Mouse (Mus musculus): Measurements from ENCODE around the gene Nt5c2.

The Nt5c2 gene

DNA sequence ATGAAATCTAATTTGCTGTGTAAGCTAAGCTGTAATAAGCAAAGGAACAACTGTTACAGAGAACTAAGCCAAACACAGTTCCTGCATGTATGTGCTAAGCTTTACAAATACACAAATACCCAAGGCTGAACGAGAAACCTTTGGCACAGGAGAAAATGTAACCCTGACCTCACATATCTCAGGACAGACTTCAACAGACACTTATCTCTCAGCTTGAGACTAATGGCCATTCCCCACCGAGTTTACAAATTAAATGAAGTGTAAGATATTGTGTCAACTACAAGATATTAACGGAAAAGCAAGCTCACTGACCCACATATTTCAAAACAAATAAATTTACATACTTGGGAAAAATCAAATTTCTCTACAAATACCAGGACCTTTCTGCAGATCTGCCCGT, 86.8 kb downstream of the Nt5c2 start:
- no peak for DNase-seq (ENCODE audit: low spot score)

- DNase-seq (ENCODE audit: low spot score): no peak
These were observed 88.0 kb downstream of the Nt5c2 start for GRCm38 (mm10) chr19:46926951-46927350.

- no peak for DNase-seq (ENCODE audit: low spot score)
These were observed 88.6 kb downstream of the Nt5c2 start for GRCm38 (mm10) chr19:46926357-46926756.

GRCm38 (mm10) chr19:46920571-46920970, 94.4 kb downstream of the Nt5c2 start:
- DNase-seq (ENCODE audit: low spot score): no peak

DNA sequence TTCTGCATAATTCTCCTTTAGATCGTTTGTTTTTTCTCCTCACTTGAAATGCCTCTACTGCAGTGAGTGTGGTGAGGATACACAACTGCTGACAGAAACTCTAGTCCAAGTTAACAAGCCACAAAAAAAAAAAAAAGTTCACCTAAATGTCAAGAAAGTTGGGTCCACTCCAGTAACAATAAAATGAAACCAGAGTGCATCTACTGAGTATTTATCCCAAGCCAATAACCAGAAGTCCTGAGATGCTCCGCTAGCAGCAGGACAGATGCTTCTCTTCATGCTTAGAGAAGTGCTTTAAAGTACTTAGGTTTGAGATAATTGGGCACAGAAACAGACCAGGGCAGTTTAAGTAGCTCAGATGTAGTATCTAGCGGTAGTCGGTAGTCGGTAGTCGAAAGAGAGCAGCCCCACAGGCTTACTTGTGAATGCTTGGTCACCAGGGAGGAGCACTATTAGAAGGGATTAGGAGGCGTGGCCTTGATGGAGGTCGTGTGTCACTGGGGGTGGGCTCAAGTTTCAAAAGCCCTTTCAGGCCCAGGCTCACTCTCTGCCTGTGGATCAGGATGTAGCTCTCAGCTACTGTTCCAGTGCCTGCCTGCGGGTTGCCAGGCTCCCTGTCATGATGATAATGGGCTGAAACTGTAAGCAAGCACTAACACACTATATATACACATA, 99.4 kb downstream of the Nt5c2 start:
- DNase-seq (ENCODE audit: low spot score): no peak

DNA sequence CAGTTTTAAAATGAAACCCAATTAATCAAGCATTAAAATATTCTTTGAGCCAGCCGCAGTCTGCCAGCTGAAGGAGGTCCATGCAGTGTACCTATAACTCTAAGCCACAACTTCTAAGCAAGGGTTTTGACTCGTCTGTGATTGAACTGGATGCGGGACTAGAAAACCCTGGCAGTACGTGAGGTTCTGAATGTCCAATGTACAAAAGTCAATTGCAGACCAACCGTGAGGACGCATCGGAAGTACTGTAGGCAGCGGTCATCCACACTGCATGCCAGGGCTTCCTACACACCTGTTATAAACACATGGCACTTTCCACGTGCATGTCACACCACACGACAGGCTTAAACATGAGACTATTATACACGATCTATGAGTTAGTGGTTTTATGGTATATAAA, 101.3 kb downstream of the Nt5c2 start:
- no peak for DNase-seq (ENCODE audit: low spot score)

GRCm38 (mm10) chr19:46911492-46911891, 103.5 kb downstream of the Nt5c2 start:
- DNase-seq (ENCODE audit: low spot score): no peak

DNA sequence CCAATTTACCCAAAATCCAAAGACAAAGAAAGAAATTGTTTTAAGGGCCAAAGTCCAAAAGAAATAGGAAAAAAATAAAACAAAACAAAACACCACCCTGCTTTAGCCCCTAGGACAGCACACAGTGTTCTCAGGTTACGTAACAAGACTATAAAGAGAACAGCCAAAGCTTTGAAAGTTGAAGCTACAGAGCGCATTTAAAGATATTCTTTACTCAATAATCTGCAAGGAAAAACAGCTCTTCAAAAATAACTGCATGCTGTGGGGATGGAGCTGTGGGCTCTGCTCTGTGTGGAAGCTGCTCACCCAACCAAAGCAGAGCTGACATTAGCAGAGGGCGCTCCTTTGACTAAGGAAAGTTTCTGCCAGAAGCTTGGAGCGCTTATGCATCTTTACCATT, 106.0 kb downstream of the Nt5c2 start:
- peak; percentile 61 for DNase-seq (ENCODE audit: low spot score)

GRCm38 (mm10) chr19:46908207-46908606, 106.7 kb downstream of the Nt5c2 start:
- DNase-seq (ENCODE audit: low spot score): no peak

- no peak for DNase-seq (ENCODE audit: low spot score)
These were observed 109.0 kb downstream of the Nt5c2 start for GRCm38 (mm10) chr19:46905971-46906370.

- DNase-seq (ENCODE audit: low spot score): no peak
These were observed 109.6 kb downstream of the Nt5c2 start for GRCm38 (mm10) chr19:46905383-46905782.

DNA sequence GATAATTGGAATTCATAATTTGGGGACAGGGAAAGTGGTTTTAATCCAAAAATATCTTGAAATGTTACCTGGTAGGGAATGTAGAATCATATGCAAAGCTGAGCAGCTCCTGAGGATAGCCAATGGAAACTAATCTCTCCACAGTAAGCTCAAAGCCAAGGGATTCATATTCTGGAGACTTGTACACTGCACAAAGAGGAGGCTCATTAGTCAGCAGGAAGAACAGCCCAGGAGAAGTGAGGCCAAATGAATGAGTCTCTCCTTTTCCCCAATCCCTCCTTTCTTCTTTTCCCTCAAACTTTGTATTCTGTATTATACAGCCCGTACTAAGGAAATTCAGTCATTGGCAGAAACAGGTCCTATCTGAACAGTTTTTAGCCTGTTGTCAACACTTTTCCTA, 110.0 kb downstream of the Nt5c2 start:
- DNase-seq (ENCODE audit: low spot score): no peak

- no peak for DNase-seq (ENCODE audit: low spot score)
These were observed 111.6 kb downstream of the Nt5c2 start for GRCm38 (mm10) chr19:46903379-46903778.

GRCm38 (mm10) chr19:46901323-46901722, 113.6 kb downstream of the Nt5c2 start:
- DNase-seq (ENCODE audit: low spot score): no peak

GRCm38 (mm10) chr19:46900786-46901185, 114.2 kb downstream of the Nt5c2 start:
- DNase-seq (ENCODE audit: low spot score): no peak

DNA sequence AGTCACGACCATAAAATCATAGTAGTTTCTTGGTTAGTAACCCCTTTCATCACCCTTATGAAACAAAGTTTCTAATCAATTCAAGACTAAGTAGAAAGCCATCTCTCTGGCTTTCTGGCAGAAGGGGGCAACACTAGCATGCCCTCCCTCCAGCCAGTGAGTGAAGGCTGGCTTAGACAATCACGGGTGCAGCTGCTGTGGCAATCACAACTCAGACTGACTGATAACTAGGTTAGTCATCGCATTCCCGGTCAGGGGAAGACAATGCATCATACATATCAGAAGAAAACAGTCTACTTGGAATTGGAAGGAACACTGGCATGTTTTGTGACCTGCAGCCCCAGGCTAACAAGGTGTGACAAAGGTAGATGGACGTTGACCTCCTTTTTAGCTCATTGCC, 115.1 kb downstream of the Nt5c2 start:
- DNase-seq (ENCODE audit: low spot score): no peak

DNA sequence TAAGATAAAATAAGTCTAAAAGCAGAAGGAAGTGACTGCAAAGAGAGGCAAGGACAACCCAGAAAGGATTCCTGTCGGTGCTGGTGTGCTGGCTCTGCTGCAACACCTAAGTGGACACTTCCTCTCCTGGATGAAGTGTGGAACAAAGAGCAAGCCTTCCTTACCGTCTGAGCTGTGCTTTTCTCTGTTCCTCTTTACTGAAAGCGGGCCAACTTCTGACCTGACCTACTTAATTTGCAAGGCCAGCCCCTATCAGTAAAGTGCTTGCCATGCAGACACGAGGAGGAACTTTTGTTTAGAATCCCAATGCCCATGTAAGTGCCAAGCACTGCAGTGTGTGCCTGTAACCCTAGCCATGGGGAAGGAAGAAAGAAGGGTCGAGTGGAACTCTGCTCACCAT, 115.6 kb downstream of the Nt5c2 start:
- no peak for DNase-seq (ENCODE audit: low spot score)

DNA sequence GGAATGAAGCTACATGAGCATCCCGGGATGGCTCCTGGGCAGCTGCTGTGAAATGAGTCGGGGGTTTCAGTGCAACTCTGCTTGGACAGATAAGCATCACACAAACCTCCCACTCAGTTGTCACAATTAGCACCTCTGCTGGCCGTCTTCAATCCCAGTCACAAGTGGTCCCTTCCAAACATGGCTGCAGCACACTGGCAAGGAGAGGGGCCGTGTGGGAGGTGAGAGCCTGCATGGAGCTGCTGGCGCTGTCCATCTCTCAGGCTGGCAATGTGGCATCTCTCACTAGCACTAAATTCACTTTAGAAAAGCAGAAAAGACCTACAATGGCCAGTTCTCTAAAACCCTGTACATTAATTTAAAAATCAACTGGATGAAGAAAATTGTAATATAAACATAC, 116.7 kb downstream of the Nt5c2 start:
- no peak for DNase-seq (ENCODE audit: low spot score)

- DNase-seq (ENCODE audit: low spot score): no peak
These were observed 117.8 kb downstream of the Nt5c2 start for GRCm38 (mm10) chr19:46897135-46897534.

DNA sequence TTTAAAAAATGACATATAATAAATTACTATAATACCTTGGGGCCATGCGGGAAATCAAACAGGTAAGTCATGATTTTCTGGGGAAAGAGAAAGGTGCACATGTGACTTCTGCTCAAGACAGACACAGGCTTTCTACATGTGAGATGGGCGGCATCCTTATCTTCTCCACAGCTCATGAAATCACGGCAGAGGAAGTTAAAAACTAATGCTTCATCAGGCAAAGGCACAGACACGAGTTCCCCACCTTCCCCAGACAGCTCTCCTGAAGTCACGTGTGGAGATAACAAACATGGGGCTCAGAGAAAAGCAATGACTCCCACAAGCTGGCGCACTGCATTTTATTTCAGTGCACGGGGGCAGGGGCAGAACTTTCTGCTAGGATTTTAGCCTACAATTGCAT, 121.5 kb downstream of the Nt5c2 start:
- no peak for DNase-seq (ENCODE audit: low spot score)

GRCm38 (mm10) chr19:46892856-46893255, 122.1 kb downstream of the Nt5c2 start:
- DNase-seq (ENCODE audit: low spot score): no peak

GRCm38 (mm10) chr19:46890657-46891056, 124.3 kb downstream of the Nt5c2 start:
- DNase-seq (ENCODE audit: low spot score): no peak

GRCm38 (mm10) chr19:46889666-46890065, 125.3 kb downstream of the Nt5c2 start:
- no peak for DNase-seq (ENCODE audit: low spot score)

DNA sequence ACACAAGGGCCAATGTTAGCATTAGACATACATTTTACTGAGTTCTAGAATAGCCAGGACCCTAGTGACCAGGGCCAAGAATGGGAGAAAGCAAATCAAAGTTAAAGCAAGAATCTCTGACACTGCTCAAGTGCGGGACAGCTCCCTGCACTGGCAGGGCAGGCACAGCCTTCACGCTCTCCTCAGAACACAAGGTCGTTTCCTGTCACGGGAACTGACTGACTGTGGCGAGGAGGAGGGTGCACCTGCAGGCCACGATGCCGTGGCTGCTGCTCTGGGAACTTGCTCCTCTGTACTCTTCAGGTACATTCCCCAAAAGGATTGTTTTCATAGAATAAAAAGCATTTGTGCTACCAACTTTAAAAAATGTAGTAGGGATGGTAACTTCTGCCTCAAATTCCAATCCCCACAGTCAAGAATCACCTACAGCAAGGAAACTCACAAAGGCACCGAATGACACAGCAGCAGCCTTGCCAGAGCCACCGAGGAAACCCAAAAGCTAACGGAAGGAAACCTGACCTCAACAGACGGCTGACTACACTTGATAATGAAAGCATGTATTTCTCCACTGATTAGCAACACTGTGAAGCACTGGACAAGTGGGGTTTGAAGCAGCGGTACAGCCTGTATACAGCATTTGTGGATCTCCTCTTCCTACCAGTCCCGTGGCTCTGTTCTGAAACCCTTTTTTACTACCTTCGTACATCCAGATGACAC, 127.0 kb downstream of the Nt5c2 start:
- no peak for DNase-seq (ENCODE audit: low spot score)

Measured in left cerebral cortex, adult 11 months (tissue).